Mouse (Mus musculus): ENCODE results near the gene Flad1. TPM values are rescaled to one million over a fixed set of nuclear protein-coding genes. Genes with fewer than 3 reads are reported as not detected.

The Flad1 gene
- polyA plus RNA-seq (2017; shearing (Covaris generic)) = 25.3 TPM

GRCm38 (mm10) chr3:89411490-89412393, at the start of gene Flad1:
Gene Flad1 (minus strand): TSS chr3:89411870.

GRCm38 (mm10) chr3:89454401-89455177, 42.9 kb upstream of the Flad1 start, which contains the start of gene Pmvk:
Gene Pmvk (plus strand): TSS chr3:89454541.

GRCm38 (mm10) chr3:89436176-89437113, 24.8 kb upstream of the Flad1 start, which contains the start of gene Pbxip1:
Gene Pbxip1 (plus strand): TSS chr3:89436706.

GRCm38 (mm10) chr3:89430171-89431159, 18.8 kb upstream of the Flad1 start, which contains the start of gene Pygo2:
Gene Pygo2 (plus strand): TSS chr3:89430214.

GRCm38 (mm10) chr3:89418170-89418860, 6.6 kb upstream of the Flad1 start, which contains the start of the genes Cks1b and Shc1:
Gene Cks1b (minus strand): TSS chr3:89418383.
Gene Shc1 (plus strand): TSS chr3:89418443.

GRCm38 (mm10) chr3:89402693-89403092, 9.0 kb downstream of the Flad1 start, which contains the start of gene Lenep:
Gene Lenep (minus strand): TSS chr3:89402793.

GRCm38 (mm10) chr3:89394006-89394893, 17.4 kb downstream of the Flad1 start, which contains the start of gene Zbtb7b:
Gene Zbtb7b (minus strand): TSS chr3:89394776.

GRCm38 (mm10) chr3:89365153-89365485, 46.6 kb downstream of the Flad1 start, which contains the start of gene Dcst1:
Gene Dcst1 (minus strand): TSS chr3:89365253.

GRCm38 (mm10) chr3:89361675-89362074, 50.0 kb downstream of the Flad1 start, which contains the start of gene Dcst2:
Gene Dcst2 (plus strand): TSS chr3:89361975.

Other genes with a start within 250 kb of the Flad1 start
- gene Clk2, start 247.1 kb downstream of the Flad1 start, polyA plus RNA-seq (2017; shearing (Covaris generic)) = 106 TPM
- gene Scamp3, start 234.4 kb downstream of the Flad1 start, polyA plus RNA-seq (2017; shearing (Covaris generic)) = 217 TPM
- 143 TPM for gene Fam189b, start 228.7 kb downstream of the Flad1 start, polyA plus RNA-seq (2017; shearing (Covaris generic))
- gene Gba, start 208.9 kb downstream of the Flad1 start, polyA plus RNA-seq (2017; shearing (Covaris generic)) = 72.7 TPM
- gene Thbs3, start 196.7 kb downstream of the Flad1 start, polyA plus RNA-seq (2017; shearing (Covaris generic)) = 1.5 TPM
- gene Mtx1, start 184.8 kb downstream of the Flad1 start, polyA plus RNA-seq (2017; shearing (Covaris generic)) = 102 TPM
- not detected for gene Muc1, start 182.8 kb downstream of the Flad1 start, polyA plus RNA-seq (2017; shearing (Covaris generic))
- gene Krtcap2, start 165.9 kb downstream of the Flad1 start, polyA plus RNA-seq (2017; shearing (Covaris generic)) = 161 TPM
- gene Trim46, start 165.6 kb downstream of the Flad1 start, polyA plus RNA-seq (2017; shearing (Covaris generic)) = 1.1 TPM
- 74.9 TPM for gene Dpm3, start 152.5 kb downstream of the Flad1 start, polyA plus RNA-seq (2017; shearing (Covaris generic))
- 189 TPM for gene Slc50a1, start 141.3 kb downstream of the Flad1 start, polyA plus RNA-seq (2017; shearing (Covaris generic))
- not detected for gene Efna1, start 130.7 kb downstream of the Flad1 start, polyA plus RNA-seq (2017; shearing (Covaris generic))
- gene Efna3, start 88.9 kb downstream of the Flad1 start, polyA plus RNA-seq (2017; shearing (Covaris generic)) = not detected
- 0.21 TPM for gene Efna4, start 73.8 kb downstream of the Flad1 start, polyA plus RNA-seq (2017; shearing (Covaris generic))
- 11.3 TPM for gene Adam15, start 61.9 kb downstream of the Flad1 start, polyA plus RNA-seq (2017; shearing (Covaris generic))
- 0.20 TPM for gene Dcst2, start 49.9 kb downstream of the Flad1 start, polyA plus RNA-seq (2017; shearing (Covaris generic))
- 0.25 TPM for gene Dcst1, start 46.6 kb downstream of the Flad1 start, polyA plus RNA-seq (2017; shearing (Covaris generic))
- gene Zbtb7b, start 17.1 kb downstream of the Flad1 start, polyA plus RNA-seq (2017; shearing (Covaris generic)) = 14.2 TPM
- gene Lenep, start 9.1 kb downstream of the Flad1 start, polyA plus RNA-seq (2017; shearing (Covaris generic)) = 0.31 TPM
- 10.2 TPM for gene Cks1b, start 6.5 kb upstream of the Flad1 start, polyA plus RNA-seq (2017; shearing (Covaris generic))
- gene Shc1, start 6.6 kb upstream of the Flad1 start, polyA plus RNA-seq (2017; shearing (Covaris generic)) = 79.2 TPM
- gene Pygo2, start 18.3 kb upstream of the Flad1 start, polyA plus RNA-seq (2017; shearing (Covaris generic)) = 47.2 TPM
- 82.6 TPM for gene Pbxip1, start 24.8 kb upstream of the Flad1 start, polyA plus RNA-seq (2017; shearing (Covaris generic))
- 9.9 TPM for gene Pmvk, start 42.7 kb upstream of the Flad1 start, polyA plus RNA-seq (2017; shearing (Covaris generic))
- gene Kcnn3, start 108.3 kb upstream of the Flad1 start, polyA plus RNA-seq (2017; shearing (Covaris generic)) = not detected

All from naive thymus-derived CD4-positive, alpha-beta T cell, adult 5 months (primary cell).